Mouse (Mus musculus) stomach, postnatal 0 days (tissue): Measurements from ENCODE around the gene Slc1a4.

Experiments used
- CTCF ChIP-seq: IDR thresholded peaks from 2 replicates; pipeline ENCODE4 v1.5.1; 2016; ENCODE audit warnings: antibody characterized with exemption, low read depth, mild to moderate bottlenecking, moderate library complexity
- EP300 ChIP-seq: optimal IDR thresholded peaks from 2 replicates; pipeline ENCODE3; 2016; ENCODE audit warnings: antibody characterized with exemption

- TF ChIP-seq CTCF (no peak), EP300 (no peak)
Observed at GRCm38 (mm10) chr11:20331027-20331689, 1.4 kb downstream of the Slc1a4 start.
